10 mouse cellular contexts compared by ENCODE assay signal in genomic region chr10:121205551-121205950, GRCm38 (mm10).
DNase-seq lines count a peak whose midpoint lies in the region; ATAC-seq and TF ChIP-seq lines count a peak whose summit lies in the region.
"Had no signal": no experiment of that assay in that cellular context is flagged by ENCODE, and none has a peak within 500 bp of the region (broad histone marks: within the 10 kb centered on the region; RNA-seq: fewer than 3 reads in every experiment).

No protein-coding gene starts in this region.

- no peak for DNase-seq in forebrain, postnatal 0 days
- peak; percentile 41 for DNase-seq in liver, adult 2 months (ENCODE audit: extremely low read depth, low read depth, low spot score)
- DNase-seq in hindbrain, embryonic 11.5 days (ENCODE audit: low spot score) = no peak
- no peak for DNase-seq in spleen, postnatal 4 days (ENCODE audit: low spot score in 2 of 2)

- H3K79me2 ChIP-seq in liver, adult 2 months (ENCODE audit: control insufficient read depth, insufficient read depth, low read length) = no peaks in the 10 kb centered on the region

- H3K4me1 ChIP-seq in forebrain, embryonic 12.5 days = peaks cover 15% of the 10 kb centered on the region
- H3K4me1 ChIP-seq in forebrain, postnatal 0 days (ENCODE audit: insufficient read depth) = peaks cover 4% of the 10 kb centered on the region; the same call in 1 of the 2 replicates
- peaks cover 6% of the 10 kb centered on the region for H3K4me1 ChIP-seq in liver, adult 2 months (ENCODE audit: control insufficient read depth, insufficient read depth, low read length)
- H3K4me1 ChIP-seq in liver, embryonic 12.5 days = no peaks in the 10 kb centered on the region
- no peaks in the 10 kb centered on the region; the same call in 1 of the 2 replicates for H3K4me1 ChIP-seq in hindbrain, embryonic 11.5 days (replicated peaks; ENCODE audit: control insufficient read depth, insufficient read depth, low read length)
- H3K4me1 ChIP-seq in midbrain, embryonic 12.5 days = peaks cover 14% of the 10 kb centered on the region

- no peak overlapping the region; the same call in 1 of the 2 replicates for H3K27ac ChIP-seq in forebrain, embryonic 12.5 days
- no peak overlapping the region for H3K27ac ChIP-seq in forebrain, postnatal 0 days (ENCODE audit: low read depth, low read length)
- peak overlapping the region; percentile 42 for H3K27ac ChIP-seq in liver, adult 2 months (replicated peaks; ENCODE audit: insufficient read depth, low read depth, low read length)
- no peak overlapping the region for H3K27ac ChIP-seq in liver, embryonic 12.5 days
- H3K27ac ChIP-seq in hindbrain, embryonic 11.5 days (ENCODE audit: low read depth, low read length) = no peak overlapping the region
- peak overlapping the region; percentile 71 for H3K27ac ChIP-seq in midbrain, embryonic 12.5 days (replicated peaks)
- H3K27ac ChIP-seq: left cerebral cortex, adult 2 months had no signal

- no peak for ATAC-seq in forebrain, embryonic 12.5 days (ENCODE audit: low FRiP score)
- ATAC-seq in forebrain, postnatal 0 days = no peak
- no peak for ATAC-seq in liver, embryonic 12.5 days
- peak; percentile 10; the same call in 1 of the 2 replicates for ATAC-seq in hindbrain, embryonic 11.5 days (ENCODE audit: low FRiP score)
- no peak for ATAC-seq in midbrain, embryonic 12.5 days (ENCODE audit: low FRiP score, low read depth)
- ATAC-seq in frontal cortex, adult (ENCODE audit: low TSS enrichment) = no peak

- H3K4me2 ChIP-seq in forebrain, embryonic 12.5 days = 0 out of 2 replicates have a peak overlapping the region, but pooled peaks have one; percentile 1
- H3K4me2 ChIP-seq in forebrain, postnatal 0 days (ENCODE audit: low read depth) = no peak overlapping the region
- no peak overlapping the region for H3K4me2 ChIP-seq in liver, embryonic 12.5 days
- H3K4me2 ChIP-seq in hindbrain, embryonic 11.5 days (replicated peaks; ENCODE audit: low read depth, low read length) = no peak overlapping the region
- peak overlapping the region; percentile 23; the same call in 1 of the 2 replicates for H3K4me2 ChIP-seq in midbrain, embryonic 12.5 days (replicated peaks)

- H3K27me3 ChIP-seq in forebrain, embryonic 12.5 days = peaks cover 64% of the 10 kb centered on the region
- peaks cover 29% of the 10 kb centered on the region for H3K27me3 ChIP-seq in forebrain, postnatal 0 days (ENCODE audit: insufficient read depth, low read length)
- H3K27me3 ChIP-seq in liver, adult 2 months (ENCODE audit: control insufficient read depth, insufficient read depth, low read length) = no peaks in the 10 kb centered on the region
- no peaks in the 10 kb centered on the region for H3K27me3 ChIP-seq in liver, embryonic 12.5 days (replicated peaks)
- no peaks in the 10 kb centered on the region for H3K27me3 ChIP-seq in hindbrain, embryonic 11.5 days (ENCODE audit: control insufficient read depth, insufficient read depth, low read length)
- H3K27me3 ChIP-seq in midbrain, embryonic 12.5 days = peaks cover 32% of the 10 kb centered on the region

- TF ChIP-seq CTCF in forebrain, postnatal 0 days (IDR thresholded peaks at IDR 0.05; ENCODE audit: low read depth) = no peak
- no peak for TF ChIP-seq CTCF in liver, adult 2 months (IDR thresholded peaks at IDR 0.05; ENCODE audit: low read depth, low read length)

- no peaks in the 10 kb centered on the region for H3K36me3 ChIP-seq in forebrain, embryonic 12.5 days (replicated peaks)
- H3K36me3 ChIP-seq in forebrain, postnatal 0 days (ENCODE audit: insufficient read depth) = no peaks in the 10 kb centered on the region
- H3K36me3 ChIP-seq in liver, adult 2 months (ENCODE audit: control insufficient read depth, insufficient read depth, low read length) = no peaks in the 10 kb centered on the region
- H3K36me3 ChIP-seq in liver, embryonic 12.5 days = no peaks in the 10 kb centered on the region
- H3K36me3 ChIP-seq in hindbrain, embryonic 11.5 days (ENCODE audit: control insufficient read depth, insufficient read depth, low read length) = no peaks in the 10 kb centered on the region
- H3K36me3 ChIP-seq in midbrain, embryonic 12.5 days = no peaks in the 10 kb centered on the region
- H3K36me3 ChIP-seq: G1E had no signal

- TF ChIP-seq POLR2A in liver, adult 2 months (IDR thresholded peaks at IDR 0.05; ENCODE audit: extremely low read depth, insufficient read depth, low read length) = no peak

- no peak overlapping the region for H3K9ac ChIP-seq in forebrain, embryonic 12.5 days
- no peak overlapping the region for H3K9ac ChIP-seq in forebrain, postnatal 0 days
- no peak overlapping the region for H3K9ac ChIP-seq in liver, adult 2 months (ENCODE audit: low read depth, low read length)
- no peak overlapping the region for H3K9ac ChIP-seq in liver, embryonic 12.5 days
- no peak overlapping the region for H3K9ac ChIP-seq in hindbrain, embryonic 11.5 days (ENCODE audit: low read depth, low read length)
- no peak overlapping the region for H3K9ac ChIP-seq in midbrain, embryonic 12.5 days (replicated peaks)

- H3K9me3 ChIP-seq in forebrain, embryonic 12.5 days = no peaks in the 10 kb centered on the region
- H3K9me3 ChIP-seq in forebrain, postnatal 0 days (ENCODE audit: low read length) = no peaks in the 10 kb centered on the region
- H3K9me3 ChIP-seq in liver, embryonic 12.5 days (replicated peaks) = no peaks in the 10 kb centered on the region
- no peaks in the 10 kb centered on the region for H3K9me3 ChIP-seq in hindbrain, embryonic 11.5 days (ENCODE audit: control insufficient read depth, low read length)
- no peaks in the 10 kb centered on the region for H3K9me3 ChIP-seq in midbrain, embryonic 12.5 days

- WGBS in forebrain, embryonic 12.5 days = 79% methylated on average over 11 of the region's 11 CpGs
- WGBS in forebrain, postnatal 0 days = 65% methylated on average over 11 of the region's 11 CpGs
- WGBS in liver, adult 2 months = 34% methylated on average over 11 of the region's 11 CpGs
- WGBS in liver, embryonic 12.5 days (ENCODE audit: insufficient replicate concordance) = 75% methylated on average over 11 of the region's 11 CpGs
- 86% methylated on average over 11 of the region's 11 CpGs for WGBS in hindbrain, embryonic 11.5 days
- WGBS in midbrain, embryonic 12.5 days = 78% methylated on average over 11 of the region's 11 CpGs

- no peak overlapping the region for H3K4me3 ChIP-seq in forebrain, embryonic 12.5 days (replicated peaks)
- no peak overlapping the region for H3K4me3 ChIP-seq in forebrain, postnatal 0 days (ENCODE audit: low read depth, low read length)
- no peak overlapping the region for H3K4me3 ChIP-seq in liver, adult 2 months (ENCODE audit: insufficient read depth, low read depth, low read length)
- no peak overlapping the region for H3K4me3 ChIP-seq in liver, embryonic 12.5 days
- no peak overlapping the region for H3K4me3 ChIP-seq in hindbrain, embryonic 11.5 days (ENCODE audit: low read depth, low read length)
- H3K4me3 ChIP-seq in midbrain, embryonic 12.5 days = no peak overlapping the region
- H3K4me3 ChIP-seq: left cerebral cortex, adult 2 months had no signal

Comparison
In these comparisons a context has a peak if more than half of its experiments do, and no peak if none do; other contexts are left out.
1. H3K27ac ChIP-seq: peak in liver, adult 2 months (single experiment) and midbrain, embryonic 12.5 days (single experiment); none in forebrain, embryonic 12.5 days (single experiment), forebrain, postnatal 0 days (single experiment), liver, embryonic 12.5 days (single experiment) and hindbrain, embryonic 11.5 days (single experiment).
2. H3K4me2 ChIP-seq: peak in forebrain, embryonic 12.5 days (single experiment) and midbrain, embryonic 12.5 days (single experiment); none in forebrain, postnatal 0 days (single experiment), liver, embryonic 12.5 days (single experiment) and hindbrain, embryonic 11.5 days (single experiment).